Mouse (Mus musculus): Measurements from ENCODE around the gene Tnpo2. TPM values are rescaled to one million over a fixed set of nuclear protein-coding genes. Genes with fewer than 3 reads are reported as not detected.
A peak's percentile ranks its signal among the peaks of the same experiment; 100 is the strongest.
"Not testable (repeated sequence)": the region's sequence is repeated elsewhere in the genome, so short reads cannot be mapped to it uniquely, and the experiment has no call there.

Gene Tnpo2
- polyA plus RNA-seq, 1 experiment from 2014 or later, result 19.0 TPM

GRCm38 (mm10) chr8:85080532-85081215 is 44.0 kb downstream of the Tnpo2 start, which contains the start of gene Wdr83os:
TSS of gene Wdr83os (plus strand) at chr8:85080740.
- Histone ChIP-seq H3K27ac (ENCODE audit: low read length) (peak within 1 kb of the TSS; percentile 72; the same call in 1 of the 2 replicates), H3K4me2 (replicated peaks; ENCODE audit: low read depth, low read length) (peak within 1 kb of the TSS; percentile 96), H3K9ac (replicated peaks; ENCODE audit: low read depth, low read length) (peak within 1 kb of the TSS; percentile 81), H3K36me3 (ENCODE audit: control insufficient read depth, insufficient read depth, low read length) (peaks cover 24% of the 10 kb centered on the region), H3K9me3 (ENCODE audit: control insufficient read depth, low read depth, low read length) (no peaks in the 10 kb centered on the region), H3K4me1 (ENCODE audit: control insufficient read depth, insufficient read depth, low read length) (peaks cover 15% of the 10 kb centered on the region), H3K27me3 (ENCODE audit: control insufficient read depth, insufficient read depth, low read length) (no peaks in the 10 kb centered on the region), H3K4me3 (ENCODE audit: low read depth, low read length) (peak within 1 kb of the TSS; percentile 82)
- 0 out of 2 replicates have a peak, but pooled peaks have one; percentile 2 for ATAC-seq (ENCODE audit: insufficient number of reproducible peaks, insufficient read depth, low FRiP score, low read depth)
- WGBS, result under 1% methylated on average over 30 of the region's 30 CpGs

- no peaks in the 10 kb centered on the region for H3K9me3 ChIP-seq (ENCODE audit: control insufficient read depth, low read depth, low read length)
- peaks cover 20% of the 10 kb centered on the region for H3K36me3 ChIP-seq (ENCODE audit: control insufficient read depth, insufficient read depth, low read length)
- peak within 1 kb of the TSS; percentile 82 for H3K4me3 ChIP-seq (ENCODE audit: low read depth, low read length)
- peak; percentile 57 for ATAC-seq (ENCODE audit: insufficient number of reproducible peaks, insufficient read depth, low FRiP score, low read depth)
- peaks cover 15% of the 10 kb centered on the region for H3K4me1 ChIP-seq (ENCODE audit: control insufficient read depth, insufficient read depth, low read length)
- peak within 1 kb of the TSS; percentile 96 for H3K4me2 ChIP-seq (replicated peaks; ENCODE audit: low read depth, low read length)
- H3K9ac ChIP-seq (replicated peaks; ENCODE audit: low read depth, low read length), result peak within 1 kb of the TSS; percentile 81
- peak within 1 kb of the TSS; percentile 72; the same call in 1 of the 2 replicates for H3K27ac ChIP-seq (ENCODE audit: low read length)
- 2% methylated on average over 9 of the region's 9 CpGs for WGBS
- H3K27me3 ChIP-seq (ENCODE audit: control insufficient read depth, insufficient read depth, low read length), result no peaks in the 10 kb centered on the region
These were observed 44.5 kb downstream of the Tnpo2 start, which contains the start of gene Wdr83 for GRCm38 (mm10) chr8:85081216-85081555. TSS of gene Wdr83 (minus strand) at chr8:85081306.

GRCm38 (mm10) chr8:85082169-85082568 is 45.5 kb downstream of the Tnpo2 start:
- H3K4me2 ChIP-seq (replicated peaks; ENCODE audit: low read depth, low read length); H3K27ac ChIP-seq (ENCODE audit: low read length); H3K9me3 ChIP-seq (ENCODE audit: control insufficient read depth, low read depth, low read length); ATAC-seq (ENCODE audit: insufficient number of reproducible peaks, insufficient read depth, low FRiP score, low read depth); H3K27me3 ChIP-seq (ENCODE audit: control insufficient read depth, insufficient read depth, low read length); H3K9ac ChIP-seq (replicated peaks; ENCODE audit: low read depth, low read length); H3K4me3 ChIP-seq (ENCODE audit: low read depth, low read length): not testable (repeated sequence)
- 85% methylated on average over 4 of the region's 4 CpGs for WGBS
- peaks cover 13% of the 10 kb centered on the region for H3K36me3 ChIP-seq (ENCODE audit: control insufficient read depth, insufficient read depth, low read length)
- peaks cover 15% of the 10 kb centered on the region for H3K4me1 ChIP-seq (ENCODE audit: control insufficient read depth, insufficient read depth, low read length)

GRCm38 (mm10) chr8:85083108-85083813 is 46.5 kb downstream of the Tnpo2 start, which contains the start of gene Man2b1:
TSS of gene Man2b1 (plus strand) at chr8:85083270.
- Histone ChIP-seq H3K4me2 (replicated peaks; ENCODE audit: low read depth, low read length) (peak within 1 kb of the TSS; percentile 85), H3K4me3 (ENCODE audit: low read depth, low read length) (peak within 1 kb of the TSS; percentile 67), H3K27me3 (ENCODE audit: control insufficient read depth, insufficient read depth, low read length) (no peaks in the 10 kb centered on the region), H3K9me3 (ENCODE audit: control insufficient read depth, low read depth, low read length) (no peaks in the 10 kb centered on the region), H3K4me1 (ENCODE audit: control insufficient read depth, insufficient read depth, low read length) (peaks cover 15% of the 10 kb centered on the region), H3K27ac (ENCODE audit: low read length) (peak within 1 kb of the TSS; percentile 27; the same call in 1 of the 2 replicates), H3K9ac (replicated peaks; ENCODE audit: low read depth, low read length) (peak within 1 kb of the TSS; percentile 41), H3K36me3 (ENCODE audit: control insufficient read depth, insufficient read depth, low read length) (peaks cover 21% of the 10 kb centered on the region)
- ATAC-seq (ENCODE audit: insufficient number of reproducible peaks, insufficient read depth, low FRiP score, low read depth), result peak; percentile 87
- under 1% methylated on average over 30 of the region's 30 CpGs for WGBS

GRCm38 (mm10) chr8:85084633-85085032 is 47.9 kb downstream of the Tnpo2 start:
- H3K9me3 ChIP-seq (ENCODE audit: control insufficient read depth, low read depth, low read length), result no peaks in the 10 kb centered on the region
- no peak overlapping the region for H3K4me3 ChIP-seq (ENCODE audit: low read depth, low read length)
- H3K4me2 ChIP-seq (replicated peaks; ENCODE audit: low read depth, low read length), result peak overlapping the region; percentile 85; the same call in 1 of the 2 replicates
- WGBS, result 85% methylated on average over 8 of the region's 8 CpGs
- H3K4me1 ChIP-seq (ENCODE audit: control insufficient read depth, insufficient read depth, low read length), result peaks cover 13% of the 10 kb centered on the region
- no peak for ATAC-seq (ENCODE audit: insufficient number of reproducible peaks, insufficient read depth, low FRiP score, low read depth)
- H3K27ac ChIP-seq (ENCODE audit: low read length), result no peak overlapping the region
- peaks cover 14% of the 10 kb centered on the region for H3K36me3 ChIP-seq (ENCODE audit: control insufficient read depth, insufficient read depth, low read length)
- H3K9ac ChIP-seq (replicated peaks; ENCODE audit: low read depth, low read length), result no peak overlapping the region
- no peaks in the 10 kb centered on the region for H3K27me3 ChIP-seq (ENCODE audit: control insufficient read depth, insufficient read depth, low read length)

GRCm38 (mm10) chr8:85086238-85086637 is 49.5 kb downstream of the Tnpo2 start:
- peaks cover 10% of the 10 kb centered on the region for H3K4me1 ChIP-seq (ENCODE audit: control insufficient read depth, insufficient read depth, low read length)
- no peak overlapping the region for H3K4me3 ChIP-seq (ENCODE audit: low read depth, low read length)
- WGBS, result 80% methylated on average over 3 of the region's 3 CpGs
- no peaks in the 10 kb centered on the region for H3K27me3 ChIP-seq (ENCODE audit: control insufficient read depth, insufficient read depth, low read length)
- H3K36me3 ChIP-seq (ENCODE audit: control insufficient read depth, insufficient read depth, low read length), result peaks cover 14% of the 10 kb centered on the region
- no peak overlapping the region for H3K9ac ChIP-seq (replicated peaks; ENCODE audit: low read depth, low read length)
- H3K27ac ChIP-seq (ENCODE audit: low read length), result no peak overlapping the region
- no peaks in the 10 kb centered on the region for H3K9me3 ChIP-seq (ENCODE audit: control insufficient read depth, low read depth, low read length)
- no peak overlapping the region for H3K4me2 ChIP-seq (replicated peaks; ENCODE audit: low read depth, low read length)
- ATAC-seq (ENCODE audit: insufficient number of reproducible peaks, insufficient read depth, low FRiP score, low read depth), result no peak

GRCm38 (mm10) chr8:85088771-85089170 is 52.1 kb downstream of the Tnpo2 start:
- Histone ChIP-seq H3K27ac (ENCODE audit: low read length) (no peak overlapping the region), H3K36me3 (ENCODE audit: control insufficient read depth, insufficient read depth, low read length) (peaks cover 15% of the 10 kb centered on the region), H3K9ac (replicated peaks; ENCODE audit: low read depth, low read length) (no peak overlapping the region), H3K4me1 (ENCODE audit: control insufficient read depth, insufficient read depth, low read length) (peaks cover 4% of the 10 kb centered on the region; the same call in 1 of the 2 replicates), H3K4me2 (replicated peaks; ENCODE audit: low read depth, low read length) (no peak overlapping the region), H3K4me3 (ENCODE audit: low read depth, low read length) (no peak overlapping the region), H3K27me3 (ENCODE audit: control insufficient read depth, insufficient read depth, low read length) (no peaks in the 10 kb centered on the region), H3K9me3 (ENCODE audit: control insufficient read depth, low read depth, low read length) (no peaks in the 10 kb centered on the region)
- ATAC-seq (ENCODE audit: insufficient number of reproducible peaks, insufficient read depth, low FRiP score, low read depth), result no peak
- 73% methylated on average over 2 of the region's 2 CpGs for WGBS

- WGBS, result 85% methylated on average over 11 of the region's 11 CpGs
- H3K36me3 ChIP-seq (ENCODE audit: control insufficient read depth, insufficient read depth, low read length), result peaks cover 17% of the 10 kb centered on the region
These were observed 54.1 kb downstream of the Tnpo2 start for GRCm38 (mm10) chr8:85090856-85091255.

More at GRCm38 (mm10) chr8:85090856-85091255, 54.1 kb downstream of the Tnpo2 start:
- H3K27ac ChIP-seq (ENCODE audit: low read length), result no peak overlapping the region
- H3K4me2 ChIP-seq (replicated peaks; ENCODE audit: low read depth, low read length), result no peak overlapping the region
- no peaks in the 10 kb centered on the region for H3K27me3 ChIP-seq (ENCODE audit: control insufficient read depth, insufficient read depth, low read length)
- no peak overlapping the region for H3K9ac ChIP-seq (replicated peaks; ENCODE audit: low read depth, low read length)
- no peak for ATAC-seq (ENCODE audit: insufficient number of reproducible peaks, insufficient read depth, low FRiP score, low read depth)
- H3K4me3 ChIP-seq (ENCODE audit: low read depth, low read length), result no peak overlapping the region
- H3K9me3 ChIP-seq (ENCODE audit: control insufficient read depth, low read depth, low read length), result no peaks in the 10 kb centered on the region
- no peaks in the 10 kb centered on the region for H3K4me1 ChIP-seq (ENCODE audit: control insufficient read depth, insufficient read depth, low read length)
